8 mouse cellular contexts compared by ENCODE assay signal in the genomic region with DNA sequence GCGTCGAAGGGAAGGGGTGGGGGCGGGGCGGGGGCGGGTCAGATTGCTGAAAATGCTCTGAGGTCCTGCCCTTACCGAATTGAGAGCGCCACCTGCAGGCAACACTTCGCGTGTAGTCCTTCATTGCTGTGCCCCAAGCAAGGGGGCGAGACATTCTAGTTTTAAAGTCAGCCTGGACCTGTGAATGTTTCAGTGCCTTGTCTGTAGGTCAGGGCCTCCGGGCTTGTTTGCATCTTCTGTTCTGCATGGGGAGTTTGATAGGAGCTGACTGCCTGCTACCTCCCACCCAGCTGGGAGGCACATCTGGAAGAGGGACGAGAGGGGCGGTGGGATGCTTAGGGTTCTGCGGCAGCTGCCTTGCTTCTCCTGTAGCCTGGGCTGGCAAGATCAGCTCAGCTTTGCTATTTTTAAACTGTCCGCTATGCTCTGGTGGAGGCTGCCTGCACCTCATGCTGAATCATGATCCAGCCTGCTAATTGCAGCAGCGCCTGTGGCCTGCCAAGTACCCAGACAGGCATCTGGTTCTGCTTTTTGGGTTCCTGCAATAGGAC. TPM values are rescaled to one million over a fixed set of nuclear protein-coding genes. Genes with fewer than 3 reads are reported as not detected.
A peak's percentile ranks its signal among the peaks of the same experiment; 100 is the strongest.
DNase-seq lines count a peak whose midpoint lies in the region; ATAC-seq and TF ChIP-seq lines count a peak whose summit lies in the region.

No protein-coding gene starts in this region.

- TF ChIP-seq CTCF in intestine, postnatal 0 days (IDR thresholded peaks at IDR 0.05; ENCODE audit: low read depth), result peak; percentile 71
- TF ChIP-seq CTCF in small intestine, adult 2 months (IDR thresholded peaks at IDR 0.05; ENCODE audit: extremely low read depth, insufficient read length, insufficient replicate concordance, low read depth, low read length), result 0 out of 2 replicates have a peak, but pooled peaks have one; percentile 16

- WGBS in embryonic facial prominence, embryonic 10.5 days, result 21% methylated on average over 16 of the region's 16 CpGs
- 32% methylated on average over 16 of the region's 16 CpGs for WGBS in intestine, postnatal 0 days
- 29% methylated on average over 16 of the region's 16 CpGs for WGBS in midbrain, embryonic 11.5 days
- 30% methylated on average over 16 of the region's 16 CpGs for WGBS in small intestine, adult 2 months

- H3K36me3 ChIP-seq in embryonic facial prominence, embryonic 10.5 days (replicated peaks), result no peaks in the 10 kb centered on the region
- no peaks in the 10 kb centered on the region for H3K36me3 ChIP-seq in intestine, postnatal 0 days (ENCODE audit: control insufficient read depth, insufficient read depth)
- H3K36me3 ChIP-seq in midbrain, embryonic 11.5 days (ENCODE audit: control insufficient read depth, insufficient read depth, low read length), result no peaks in the 10 kb centered on the region
- no peaks in the 10 kb centered on the region for H3K36me3 ChIP-seq in small intestine, adult 2 months (ENCODE audit: control insufficient read depth, insufficient read depth, low read length)

- no peak for ATAC-seq in CD4-positive, CD25-positive, alpha-beta regulatory T cell, adult 4 months
- no peak for ATAC-seq in intestine, postnatal 0 days
- ATAC-seq in midbrain, embryonic 11.5 days (ENCODE audit: low FRiP score), result peak; percentile 59

- H3K4me1 ChIP-seq in embryonic facial prominence, embryonic 10.5 days, result peaks cover 22% of the 10 kb centered on the region
- H3K4me1 ChIP-seq in intestine, postnatal 0 days (replicated peaks; ENCODE audit: control insufficient read depth, insufficient read depth, low read length), result no peaks in the 10 kb centered on the region
- H3K4me1 ChIP-seq in midbrain, embryonic 11.5 days (ENCODE audit: control insufficient read depth, insufficient read depth, low read length), result no peaks in the 10 kb centered on the region
- no peaks in the 10 kb centered on the region for H3K4me1 ChIP-seq in small intestine, adult 2 months (ENCODE audit: control insufficient read depth, insufficient read depth, insufficient read length, low read length)

- peak overlapping the region; percentile 41; the same call in 1 of the 2 replicates for H3K4me3 ChIP-seq in embryonic facial prominence, embryonic 10.5 days
- no peak overlapping the region for H3K4me3 ChIP-seq in intestine, postnatal 0 days (ENCODE audit: low read depth, low read length)
- H3K4me3 ChIP-seq in midbrain, embryonic 11.5 days (ENCODE audit: low read depth, low read length), result no peak overlapping the region
- no peak overlapping the region for H3K4me3 ChIP-seq in small intestine, adult 2 months (ENCODE audit: low read depth, low read length)

- intact Hi-C loops in left cerebral cortex, postnatal 25 days (cut with DNase I), result loop anchor here (2.0 to 5.0 kb wide), 3 partner anchors 115 to 238 kb away; no protein-coding TSS in a partner anchor

- no peaks in the 10 kb centered on the region for H3K9me3 ChIP-seq in embryonic facial prominence, embryonic 10.5 days
- H3K9me3 ChIP-seq in intestine, postnatal 0 days (ENCODE audit: control insufficient read depth), result no peaks in the 10 kb centered on the region
- no peaks in the 10 kb centered on the region for H3K9me3 ChIP-seq in midbrain, embryonic 11.5 days (ENCODE audit: control insufficient read depth, low read length)

- no peaks in the 10 kb centered on the region for H3K27me3 ChIP-seq in embryonic facial prominence, embryonic 10.5 days (replicated peaks; ENCODE audit: low read depth, poor library complexity, severe bottlenecking)
- H3K27me3 ChIP-seq in intestine, postnatal 0 days (replicated peaks; ENCODE audit: control insufficient read depth, insufficient read depth, low read length), result no peaks in the 10 kb centered on the region
- no peaks in the 10 kb centered on the region for H3K27me3 ChIP-seq in midbrain, embryonic 11.5 days (ENCODE audit: control insufficient read depth, insufficient read depth, low read length)
- H3K27me3 ChIP-seq in small intestine, adult 2 months (ENCODE audit: control insufficient read depth, insufficient read depth, low read length), result no peaks in the 10 kb centered on the region

- DNase-seq in CD4-positive, CD25-positive, alpha-beta regulatory T cell, adult 2 months (ENCODE audit: low read depth, low spot score), result peak; percentile 63
- DNase-seq in embryonic facial prominence, embryonic 10.5 days (ENCODE audit: low spot score), result peak; percentile 82
- DNase-seq in heart, adult 11 months, result peak; percentile 97
- peak; percentile 69 to 93 for DNase-seq in left cerebral cortex, postnatal 25 days (ENCODE audit: low spot score in 2 of 2)
- DNase-seq in midbrain, embryonic 11.5 days (ENCODE audit: low spot score, missing footprints), result peak; percentile 97

- H3K9ac ChIP-seq in intestine, postnatal 0 days (ENCODE audit: low read depth, low read length), result no peak overlapping the region
- H3K9ac ChIP-seq in midbrain, embryonic 11.5 days (ENCODE audit: low read length), result no peak overlapping the region; the same call in 1 of the 2 replicates

- peak overlapping the region; percentile 30 for H3K27ac ChIP-seq in embryonic facial prominence, embryonic 10.5 days (replicated peaks)
- H3K27ac ChIP-seq in intestine, postnatal 0 days (ENCODE audit: low read depth, low read length), result no peak overlapping the region
- no peak overlapping the region for H3K27ac ChIP-seq in midbrain, embryonic 11.5 days (ENCODE audit: low read depth, low read length)
- H3K27ac ChIP-seq in small intestine, adult 2 months (ENCODE audit: insufficient read depth, low read depth, low read length), result no peak overlapping the region

- TF ChIP-seq POLR2A in small intestine, adult 2 months (IDR thresholded peaks at IDR 0.05; ENCODE audit: low read depth, low read length), result no peak

- 0 out of 2 replicates have a peak overlapping the region, but pooled peaks have one; percentile 3 for H3K4me2 ChIP-seq in intestine, postnatal 0 days (replicated peaks; ENCODE audit: low read depth)
- 0 out of 2 replicates have a peak overlapping the region, but pooled peaks have one; percentile 11 for H3K4me2 ChIP-seq in midbrain, embryonic 11.5 days

RNA-seq across cellular contexts. Expression of a gene that starts 28.9 kb away (rescaled TPM):
- polyA plus RNA-seq in CD4-positive, CD25-positive, alpha-beta regulatory T cell, adult 4 months (2017; shearing (Covaris generic)), result 1 to 10 TPM; 2.4 to 2.6 TPM
- polyA plus RNA-seq in embryonic facial prominence, embryonic 10.5 days (2016; fragmentation: Nextera tagmentation; extraction: Ambion mirVana), result 13.5 and 14.9 TPM in 2 replicates
- polyA plus RNA-seq in intestine, postnatal 0 days (2015; fragmentation: Nextera tagmentation; extraction: Ambion mirVana), result 4.6 and 5.3 TPM in 2 replicates
- total RNA-seq in left cerebral cortex, postnatal 25 days (2021), result 100 to 1,000 TPM; 104 to 108 TPM
- polyA plus RNA-seq in midbrain, embryonic 11.5 days (2014; fragmentation: Nextera tagmentation; extraction: Ambion mirVana), result 22.4 and 23.0 TPM in 2 replicates
- polyA plus RNA-seq in small intestine, adult 2 months (2012; rRNA removed), result 0.41 and 0.55 TPM in 2 replicates

RNA-seq across cellular contexts. Expression of a gene that starts 43.6 kb away (rescaled TPM):
- not detected for polyA plus RNA-seq in CD4-positive, CD25-positive, alpha-beta regulatory T cell, adult 4 months (2017; shearing (Covaris generic))
- polyA plus RNA-seq in embryonic facial prominence, embryonic 10.5 days (2016; fragmentation: Nextera tagmentation; extraction: Ambion mirVana), result not detected in 2 replicates
- polyA plus RNA-seq in intestine, postnatal 0 days (2015; fragmentation: Nextera tagmentation; extraction: Ambion mirVana), result not detected in 2 replicates
- total RNA-seq in left cerebral cortex, postnatal 25 days (2021), result not detected
- not detected in 2 replicates for polyA plus RNA-seq in midbrain, embryonic 11.5 days (2014; fragmentation: Nextera tagmentation; extraction: Ambion mirVana)
- polyA plus RNA-seq in small intestine, adult 2 months (2012; rRNA removed), result not detected in 2 replicates
